Mouse (Mus musculus) A20 (cell line): Measurements from ENCODE around the gene Gm37240.
"Not testable (repeated sequence)": the region's sequence is repeated elsewhere in the genome, so short reads cannot be mapped to it uniquely, and the experiment has no call there.

Source experiments
- DNase-seq: peaks from one replicate; pipeline ENCODE4 v3.0.0-alpha.2; 2011; ENCODE audit warnings: low read depth, low spot score

The Gm37240 gene

GRCm38 (mm10) chr3:84653557-84654245, 1233.6 kb downstream of the Gm37240 start:
- no peak for DNase-seq

GRCm38 (mm10) chr3:84652643-84653556, 1234.4 kb downstream of the Gm37240 start:
- DNase-seq: no peak

- DNase-seq: no peak
Observed at GRCm38 (mm10) chr3:84649578-84650327, 1237.6 kb downstream of the Gm37240 start.

GRCm38 (mm10) chr3:84648069-84648468, 1239.2 kb downstream of the Gm37240 start:
- DNase-seq: not testable (repeated sequence)

GRCm38 (mm10) chr3:84647616-84648015, 1239.7 kb downstream of the Gm37240 start:
- DNase-seq: no peak

GRCm38 (mm10) chr3:84646331-84646845, 1240.9 kb downstream of the Gm37240 start:
- no peak for DNase-seq

- no peak for DNase-seq
Observed at GRCm38 (mm10) chr3:84646007-84646290, 1241.4 kb downstream of the Gm37240 start.

GRCm38 (mm10) chr3:84645156-84646006, 1241.9 kb downstream of the Gm37240 start:
- no peak for DNase-seq

- no peak for DNase-seq
Observed at GRCm38 (mm10) chr3:84642942-84643341, 1244.4 kb downstream of the Gm37240 start.

GRCm38 (mm10) chr3:84641391-84641790, 1245.9 kb downstream of the Gm37240 start:
- DNase-seq: no peak

GRCm38 (mm10) chr3:84640536-84640935, 1246.8 kb downstream of the Gm37240 start:
- no peak for DNase-seq

GRCm38 (mm10) chr3:84639767-84640500, 1247.4 kb downstream of the Gm37240 start:
- DNase-seq: no peak

- DNase-seq: no peak
Observed at GRCm38 (mm10) chr3:84638858-84639257, 1248.5 kb downstream of the Gm37240 start.

- no peak for DNase-seq
Observed at GRCm38 (mm10) chr3:84637890-84638578, 1249.3 kb downstream of the Gm37240 start.

GRCm38 (mm10) chr3:84637095-84637494, 1250.2 kb downstream of the Gm37240 start:
- DNase-seq: no peak

- no peak for DNase-seq
Observed at GRCm38 (mm10) chr3:84631586-84631985, 1255.7 kb downstream of the Gm37240 start.

- DNase-seq: no peak
Observed at GRCm38 (mm10) chr3:84622026-84622425, 1265.3 kb downstream of the Gm37240 start.

- no peak for DNase-seq
Observed at GRCm38 (mm10) chr3:84619725-84620124, 1267.6 kb downstream of the Gm37240 start.

GRCm38 (mm10) chr3:84619056-84619455, 1268.3 kb downstream of the Gm37240 start:
- no peak for DNase-seq

- DNase-seq: no peak
Observed at GRCm38 (mm10) chr3:84618627-84619026, 1268.7 kb downstream of the Gm37240 start.
